In genomic region chr17:50020211-50021001, GRCm38 (mm10) we compare ENCODE assay signal across 8 mouse cellular contexts.
DNase-seq lines count a peak whose midpoint lies in the region; ATAC-seq and TF ChIP-seq lines count a peak whose summit lies in the region.

No protein-coding gene starts in this region.

- no peaks in the 10 kb centered on the region for H3K36me3 ChIP-seq in hindbrain, embryonic 16.5 days (ENCODE audit: control insufficient read depth, insufficient read depth, low read length)
- no peaks in the 10 kb centered on the region for H3K36me3 ChIP-seq in neural tube, embryonic 13.5 days

- peak; percentile 41 to 43 for DNase-seq in layer of hippocampus, postnatal 10 days (ENCODE audit: low spot score in 2 of 2)
- no peak for DNase-seq in layer of hippocampus, postnatal 25 days (ENCODE audit: extremely low spot score in 1 of 2, low spot score in 1 of 2)
- DNase-seq in brain, embryonic 14.5 days (ENCODE audit: low read depth): peak; percentile 95
- DNase-seq in thymus, postnatal 36 days: no peak

- no peak for TF ChIP-seq POLR2A in brain, embryonic 14.5 days (IDR thresholded peaks at IDR 0.05; ENCODE audit: borderline replicate concordance, extremely low read depth, insufficient read depth, insufficient read length, poor library complexity, severe bottlenecking)

- peak; percentile 82 for ATAC-seq in erythroblast, adult 5-6 weeks (replicated peaks; ENCODE audit: low FRiP score, poor library complexity, severe bottlenecking)
- ATAC-seq in hindbrain, embryonic 16.5 days: peak; percentile 83
- ATAC-seq in neural tube, embryonic 13.5 days (ENCODE audit: low read depth): 0 out of 2 replicates have a peak, but pooled peaks have one; percentile 64
- no peak for ATAC-seq in activated CD4-positive, CD25-positive, alpha-beta regulatory T cell, adult 4 months

- no peaks in the 10 kb centered on the region for H3K27me3 ChIP-seq in hindbrain, embryonic 16.5 days (replicated peaks; ENCODE audit: control insufficient read depth, insufficient read depth, low read length)
- H3K27me3 ChIP-seq in neural tube, embryonic 13.5 days: no peaks in the 10 kb centered on the region

- 38% methylated on average over 16 of the region's 16 CpGs for WGBS in hindbrain, embryonic 16.5 days
- WGBS in neural tube, embryonic 13.5 days: 47% methylated on average over 16 of the region's 16 CpGs

- H3K27ac ChIP-seq in hindbrain, embryonic 16.5 days (ENCODE audit: low read depth, low read length): peak overlapping the region; percentile 75
- peak overlapping the region; percentile 68 for H3K27ac ChIP-seq in neural tube, embryonic 13.5 days (replicated peaks)

- H3K4me1 ChIP-seq in hindbrain, embryonic 16.5 days (ENCODE audit: control insufficient read depth, insufficient read depth, low read depth, low read length): peaks cover 24% of the 10 kb centered on the region
- H3K4me1 ChIP-seq in neural tube, embryonic 13.5 days (replicated peaks): peaks cover 40% of the 10 kb centered on the region

- peak overlapping the region; percentile 55 for H3K9ac ChIP-seq in hindbrain, embryonic 16.5 days (ENCODE audit: low read depth, low read length)
- peak overlapping the region; percentile 52 for H3K9ac ChIP-seq in neural tube, embryonic 13.5 days

- TF ChIP-seq CTCF in brain, embryonic 14.5 days (IDR thresholded peaks at IDR 0.05; ENCODE audit: borderline replicate concordance, extremely low read depth, insufficient read depth, insufficient read length): no peak

- peak overlapping the region; percentile 34 for H3K4me2 ChIP-seq in hindbrain, embryonic 16.5 days (ENCODE audit: low read length)
- H3K4me2 ChIP-seq in neural tube, embryonic 13.5 days: peak overlapping the region; percentile 9; the same call in 1 of the 2 replicates

- no peak overlapping the region for H3K4me3 ChIP-seq in hindbrain, embryonic 16.5 days (ENCODE audit: low read length)
- no peak overlapping the region for H3K4me3 ChIP-seq in neural tube, embryonic 13.5 days

- H3K9me3 ChIP-seq in hindbrain, embryonic 16.5 days (ENCODE audit: control insufficient read depth, low read length): no peaks in the 10 kb centered on the region
- H3K9me3 ChIP-seq in neural tube, embryonic 13.5 days: no peaks in the 10 kb centered on the region

Comparison
In these comparisons a context has a peak if more than half of its experiments do, and no peak if none do; other contexts are left out.
1. DNase-seq: peak in layer of hippocampus, postnatal 10 days (2 of 2) and brain, embryonic 14.5 days (single experiment); none in layer of hippocampus, postnatal 25 days (0 of 2) and thymus, postnatal 36 days (0 of 2).